Mouse (Mus musculus) neutrophil, adult 5-6 weeks (primary cell): ENCODE results near the gene Tctn3. TPM values are rescaled to one million over a fixed set of nuclear protein-coding genes. Genes with fewer than 3 reads are reported as not detected.
A peak's percentile ranks its signal among the peaks of the same experiment; 100 is the strongest.

Experiments used
- ATAC-seq: fragments of 151-379, 151-347 bp; 2 replicates; pipeline ENCODE4 v1.8.0; 2017; ENCODE audit warnings: mild to moderate bottlenecking, moderate TSS enrichment; ENCODE audit not compliant: insufficient number of reproducible peaks, poor library complexity, low FRiP score, severe bottlenecking; ENCODE audit errors: extremely low read depth
- total RNA-seq: library from RNA; stranded (forward); fragments of 200-1000 nt; gene quantifications from 2 replicates; pipeline ENCODE4 v1.2.3, GENCODE M21; 2017

Tctn3 gene
- total RNA-seq: 6.2 and 7.0 TPM in 2 replicates

GRCm38 (mm10) chr19:40611830-40612506 lies at the start of gene Tctn3, which contains the start of gene Entpd1:
Gene Tctn3, minus strand, starts transcription at chr19:40612233.
Gene Entpd1, plus strand, starts transcription at chr19:40612366.
- peak; percentile 92 for ATAC-seq

GRCm38 (mm10) chr19:40661108-40661507 lies 49.1 kb upstream of the Tctn3 start:
- ATAC-seq: peak; percentile 67; the same call in 1 of the 2 replicates

- no peak for ATAC-seq
These were observed 48.5 kb upstream of the Tctn3 start for GRCm38 (mm10) chr19:40660510-40660909.

- ATAC-seq: peak; percentile 49
These were observed 47.8 kb upstream of the Tctn3 start for GRCm38 (mm10) chr19:40659651-40660478.

GRCm38 (mm10) chr19:40658935-40659334 lies 46.9 kb upstream of the Tctn3 start:
- ATAC-seq: no peak

- no peak for ATAC-seq
These were observed 46.2 kb upstream of the Tctn3 start for GRCm38 (mm10) chr19:40658281-40658680.

GRCm38 (mm10) chr19:40656207-40656606 lies 44.2 kb upstream of the Tctn3 start:
- no peak for ATAC-seq

GRCm38 (mm10) chr19:40650090-40650489 lies 38.1 kb upstream of the Tctn3 start:
- peak; percentile 56; the same call in 1 of the 2 replicates for ATAC-seq

GRCm38 (mm10) chr19:40647319-40648158 lies 35.5 kb upstream of the Tctn3 start:
- no peak for ATAC-seq

GRCm38 (mm10) chr19:40646379-40646778 lies 34.3 kb upstream of the Tctn3 start:
- no peak for ATAC-seq

- no peak for ATAC-seq
These were observed 31.8 kb upstream of the Tctn3 start for GRCm38 (mm10) chr19:40643846-40644245.

GRCm38 (mm10) chr19:40640799-40641198 lies 28.8 kb upstream of the Tctn3 start:
- no peak for ATAC-seq

- ATAC-seq: peak; percentile 88
These were observed 27.8 kb upstream of the Tctn3 start for GRCm38 (mm10) chr19:40639729-40640304.

GRCm38 (mm10) chr19:40638582-40638981 lies 26.5 kb upstream of the Tctn3 start:
- no peak for ATAC-seq

GRCm38 (mm10) chr19:40637601-40638000 lies 25.6 kb upstream of the Tctn3 start:
- peak; percentile 79 for ATAC-seq

- no peak for ATAC-seq
These were observed 25.1 kb upstream of the Tctn3 start for GRCm38 (mm10) chr19:40637091-40637490.

- no peak for ATAC-seq
These were observed 21.1 kb upstream of the Tctn3 start for GRCm38 (mm10) chr19:40633144-40633543.

- no peak for ATAC-seq
These were observed 20.6 kb upstream of the Tctn3 start for GRCm38 (mm10) chr19:40632668-40633067.

- ATAC-seq: no peak
These were observed 20.2 kb upstream of the Tctn3 start for GRCm38 (mm10) chr19:40632193-40632592.
